Mouse (Mus musculus) stomach, postnatal 0 days (tissue): ENCODE data around the gene Tex261.
A peak's percentile ranks its signal among the peaks of the same experiment; 100 is the strongest.

Experiments
- CTCF ChIP-seq: IDR thresholded peaks from 2 replicates; pipeline ENCODE4 v1.5.1; 2016; ENCODE audit warnings: antibody characterized with exemption, low read depth, mild to moderate bottlenecking, moderate library complexity
- EP300 ChIP-seq: optimal IDR thresholded peaks from 2 replicates; pipeline ENCODE3; 2016; ENCODE audit warnings: antibody characterized with exemption

DNA sequence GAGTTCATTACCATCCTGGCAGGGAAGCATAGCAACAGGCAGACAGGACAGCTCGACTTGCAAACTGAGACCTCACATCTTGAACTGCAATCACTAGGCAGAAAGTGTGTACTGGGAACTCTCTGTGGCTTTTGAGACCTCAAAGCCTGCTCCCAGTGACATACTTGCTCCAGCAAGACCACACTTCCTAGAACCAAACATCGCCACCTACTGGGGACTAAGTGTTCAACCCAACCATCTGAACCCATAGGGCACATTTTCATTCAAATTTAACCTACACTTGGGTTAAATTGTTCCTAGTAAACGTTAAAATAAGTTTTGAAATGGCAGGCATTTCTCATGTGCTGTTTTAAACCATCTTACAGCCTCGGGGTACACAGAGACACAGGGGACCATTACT is 48.4 kb downstream of the Tex261 start:
- TF ChIP-seq CTCF (peak; percentile 59), EP300 (no peak)
